Mouse (Mus musculus): Measurements from ENCODE around the gene Krtap14. TPM values are rescaled to one million over a fixed set of nuclear protein-coding genes. Genes with fewer than 3 reads are reported as not detected.

Krtap14 gene
- polyA plus RNA-seq, 1 experiment from 2014 or later: not detected

- no peaks in the 10 kb centered on the region for H3K9me3 ChIP-seq (replicated peaks; ENCODE audit: low read length)
- WGBS: 78% methylated on average over 1 of the region's 1 CpGs
- H3K9ac ChIP-seq (ENCODE audit: low read depth, low read length): no peak overlapping the region
- no peak overlapping the region for H3K27ac ChIP-seq
- H3K36me3 ChIP-seq (ENCODE audit: insufficient read depth, low read length): no peaks in the 10 kb centered on the region
- H3K4me3 ChIP-seq (replicated peaks; ENCODE audit: low read depth, low read length): no peak overlapping the region
- no peak overlapping the region for H3K4me2 ChIP-seq (ENCODE audit: low read length)
- ATAC-seq (replicated peaks; ENCODE audit: low FRiP score, low read depth): no peak; the same call in 1 of the 2 replicates
- no peaks in the 10 kb centered on the region for H3K27me3 ChIP-seq (ENCODE audit: insufficient read depth, low read length)
- DNase-seq (ENCODE audit: low spot score): peak; percentile 9
- no peak for TF ChIP-seq CTCF (IDR thresholded peaks at IDR 0.05; ENCODE audit: low read depth)
- H3K4me1 ChIP-seq (replicated peaks; ENCODE audit: insufficient read depth, low read length): no peaks in the 10 kb centered on the region
Observed at GRCm38 (mm10) chr16:88847363-88847762, 21.4 kb upstream of the Krtap14 start.

- Histone ChIP-seq H3K36me3 (ENCODE audit: insufficient read depth, low read length) (no peaks in the 10 kb centered on the region), H3K4me2 (ENCODE audit: low read length) (no peak overlapping the region), H3K9ac (ENCODE audit: low read depth, low read length) (no peak overlapping the region), H3K27me3 (ENCODE audit: insufficient read depth, low read length) (no peaks in the 10 kb centered on the region), H3K4me1 (replicated peaks; ENCODE audit: insufficient read depth, low read length) (no peaks in the 10 kb centered on the region), H3K27ac (no peak overlapping the region), H3K9me3 (replicated peaks; ENCODE audit: low read length) (no peaks in the 10 kb centered on the region), H3K4me3 (replicated peaks; ENCODE audit: low read depth, low read length) (no peak overlapping the region)
- ATAC-seq (replicated peaks; ENCODE audit: low FRiP score, low read depth): no peak
- WGBS: 32% methylated on average over 3 of the region's 3 CpGs
- no peak for DNase-seq (ENCODE audit: low spot score)
- no peak for TF ChIP-seq CTCF (IDR thresholded peaks at IDR 0.05; ENCODE audit: low read depth)
Observed at GRCm38 (mm10) chr16:88826978-88827377, 1.0 kb upstream of the Krtap14 start.

GRCm38 (mm10) chr16:88823736-88824135, 2.2 kb downstream of the Krtap14 start:
- H3K4me3 ChIP-seq (replicated peaks; ENCODE audit: low read depth, low read length): no peak overlapping the region
- DNase-seq (ENCODE audit: low spot score) (peak; percentile 49), ATAC-seq (replicated peaks; ENCODE audit: low FRiP score, low read depth) (no peak)
- H3K9me3 ChIP-seq (replicated peaks; ENCODE audit: low read length): no peaks in the 10 kb centered on the region
- TF ChIP-seq CTCF (IDR thresholded peaks at IDR 0.05; ENCODE audit: low read depth): peak; percentile 74
- no peak overlapping the region for H3K27ac ChIP-seq
- H3K36me3 ChIP-seq (ENCODE audit: insufficient read depth, low read length): no peaks in the 10 kb centered on the region
- no peaks in the 10 kb centered on the region for H3K4me1 ChIP-seq (replicated peaks; ENCODE audit: insufficient read depth, low read length)
- H3K4me2 ChIP-seq (ENCODE audit: low read length): no peak overlapping the region
- H3K9ac ChIP-seq (ENCODE audit: low read depth, low read length): no peak overlapping the region
- 81% methylated on average over 3 of the region's 3 CpGs for WGBS
- H3K27me3 ChIP-seq (ENCODE audit: insufficient read depth, low read length): no peaks in the 10 kb centered on the region

- H3K9ac ChIP-seq (ENCODE audit: low read depth, low read length): no peak within 1 kb of the TSS
- no peaks in the 10 kb centered on the region for H3K36me3 ChIP-seq (ENCODE audit: insufficient read depth, low read length)
- DNase-seq (ENCODE audit: low spot score): no peak
- H3K4me3 ChIP-seq (replicated peaks; ENCODE audit: low read depth, low read length): no peak within 1 kb of the TSS
- no peaks in the 10 kb centered on the region for H3K4me1 ChIP-seq (replicated peaks; ENCODE audit: insufficient read depth, low read length)
- WGBS: 74% methylated on average over 3 of the region's 3 CpGs
- TF ChIP-seq CTCF (IDR thresholded peaks at IDR 0.05; ENCODE audit: low read depth): no peak
- ATAC-seq (replicated peaks; ENCODE audit: low FRiP score, low read depth): no peak
- no peak within 1 kb of the TSS for H3K27ac ChIP-seq
- H3K4me2 ChIP-seq (ENCODE audit: low read length): no peak within 1 kb of the TSS
- H3K27me3 ChIP-seq (ENCODE audit: insufficient read depth, low read length): no peaks in the 10 kb centered on the region
- H3K9me3 ChIP-seq (replicated peaks; ENCODE audit: low read length): no peaks in the 10 kb centered on the region
Observed at GRCm38 (mm10) chr16:88820066-88820465, 5.9 kb downstream of the Krtap14 start, which contains the start of gene Krtap15. TSS of gene Krtap15 (plus strand) at chr16:88820215.

- H3K9me3 ChIP-seq (replicated peaks; ENCODE audit: low read length): no peaks in the 10 kb centered on the region
- H3K27me3 ChIP-seq (ENCODE audit: insufficient read depth, low read length): no peaks in the 10 kb centered on the region
- DNase-seq (ENCODE audit: low spot score) (no peak), ATAC-seq (replicated peaks; ENCODE audit: low FRiP score, low read depth) (no peak)
- H3K36me3 ChIP-seq (ENCODE audit: insufficient read depth, low read length): no peaks in the 10 kb centered on the region
- no peak within 1 kb of the TSS for H3K4me2 ChIP-seq (ENCODE audit: low read length)
- H3K4me1 ChIP-seq (replicated peaks; ENCODE audit: insufficient read depth, low read length): no peaks in the 10 kb centered on the region
- H3K4me3 ChIP-seq (replicated peaks; ENCODE audit: low read depth, low read length): no peak within 1 kb of the TSS
- TF ChIP-seq CTCF (IDR thresholded peaks at IDR 0.05; ENCODE audit: low read depth): no peak
- no peak within 1 kb of the TSS for H3K9ac ChIP-seq (ENCODE audit: low read depth, low read length)
- H3K27ac ChIP-seq: no peak within 1 kb of the TSS
- 76% methylated on average over 2 of the region's 2 CpGs for WGBS
Observed at GRCm38 (mm10) chr16:88811827-88812226, 14.1 kb downstream of the Krtap14 start, which contains the start of gene Gm20741. TSS of gene Gm20741 (minus strand) at chr16:88812220.

GRCm38 (mm10) chr16:88786786-88787185, 39.2 kb downstream of the Krtap14 start:
- Histone ChIP-seq H3K27ac (no peak overlapping the region), H3K9me3 (replicated peaks; ENCODE audit: low read length) (no peaks in the 10 kb centered on the region), H3K4me3 (replicated peaks; ENCODE audit: low read depth, low read length) (no peak overlapping the region), H3K27me3 (ENCODE audit: insufficient read depth, low read length) (no peaks in the 10 kb centered on the region), H3K4me1 (replicated peaks; ENCODE audit: insufficient read depth, low read length) (no peaks in the 10 kb centered on the region), H3K4me2 (ENCODE audit: low read length) (no peak overlapping the region), H3K36me3 (ENCODE audit: insufficient read depth, low read length) (no peaks in the 10 kb centered on the region), H3K9ac (ENCODE audit: low read depth, low read length) (no peak overlapping the region)
- 82% methylated on average over 2 of the region's 2 CpGs for WGBS
- ATAC-seq (replicated peaks; ENCODE audit: low FRiP score, low read depth) (no peak), DNase-seq (ENCODE audit: low spot score) (no peak)
- TF ChIP-seq CTCF (IDR thresholded peaks at IDR 0.05; ENCODE audit: low read depth): no peak

- no peak within 1 kb of the TSS for H3K27ac ChIP-seq
- H3K9ac ChIP-seq (ENCODE audit: low read depth, low read length): no peak within 1 kb of the TSS
- H3K9me3 ChIP-seq (replicated peaks; ENCODE audit: low read length): no peaks in the 10 kb centered on the region
- WGBS: 82% methylated on average over 5 of the region's 6 CpGs
- no peaks in the 10 kb centered on the region for H3K27me3 ChIP-seq (ENCODE audit: insufficient read depth, low read length)
- H3K4me1 ChIP-seq (replicated peaks; ENCODE audit: insufficient read depth, low read length): no peaks in the 10 kb centered on the region
- no peak for TF ChIP-seq CTCF (IDR thresholded peaks at IDR 0.05; ENCODE audit: low read depth)
- H3K36me3 ChIP-seq (ENCODE audit: insufficient read depth, low read length): no peaks in the 10 kb centered on the region
- no peak within 1 kb of the TSS for H3K4me3 ChIP-seq (replicated peaks; ENCODE audit: low read depth, low read length)
- H3K4me2 ChIP-seq (ENCODE audit: low read length): no peak within 1 kb of the TSS
- ATAC-seq (replicated peaks; ENCODE audit: low FRiP score, low read depth): no peak
- no peak for DNase-seq (ENCODE audit: low spot score)
Observed at GRCm38 (mm10) chr16:88777596-88777995, 48.3 kb downstream of the Krtap14 start, which contains the start of gene Gm5965. TSS of gene Gm5965 (plus strand) at chr16:88777896.
